10 mouse cellular contexts compared by ENCODE assay signal in genomic region chr5:123436780-123437175, GRCm38 (mm10). TPM values are rescaled to one million over a fixed set of nuclear protein-coding genes. Genes with fewer than 3 reads are reported as not detected.
DNase-seq lines count a peak whose midpoint lies in the region; ATAC-seq and TF ChIP-seq lines count a peak whose summit lies in the region.
"Had no signal": no experiment of that assay in that cellular context is flagged by ENCODE, and none has a peak within 500 bp of the region (broad histone marks: within the 10 kb centered on the region; RNA-seq: fewer than 3 reads in every experiment).

No protein-coding gene starts in this region.

- in situ Hi-C loops in ES-E14 (cut with MboI; ENCODE audit: low sequenced_read_pairs in 2 of 2, unreplicated experiment in 2 of 2), result no loop called here

- intact Hi-C loops in heart, postnatal 14 days (cut with DNase I), result loop anchor here (2.0 to 5.0 kb wide), 4 partner anchors 60 to 184 kb away; partner anchors contain the start of gene Wdr66

- ATAC-seq in hindbrain, embryonic 11.5 days (ENCODE audit: low FRiP score), result no peak
- no peak for ATAC-seq in hindbrain, embryonic 12.5 days (ENCODE audit: low FRiP score)

- H3K4me3 ChIP-seq in hindbrain, embryonic 11.5 days (ENCODE audit: low read depth, low read length), result no peak overlapping the region
- no peak overlapping the region for H3K4me3 ChIP-seq in hindbrain, embryonic 12.5 days
- no peak overlapping the region for H3K4me3 ChIP-seq in ES-E14 (ENCODE audit: insufficient read depth in 1 of 2, low read depth in 1 of 2, low read length in 2 of 2, poor library complexity in 1 of 2, severe bottlenecking in 1 of 2)
- H3K4me3 ChIP-seq: limb, embryonic 12.5 days had no signal

- H3K4me2 ChIP-seq in hindbrain, embryonic 11.5 days (replicated peaks; ENCODE audit: low read depth, low read length), result no peak overlapping the region
- H3K4me2 ChIP-seq in hindbrain, embryonic 12.5 days (replicated peaks), result no peak overlapping the region
- H3K4me2 ChIP-seq: limb, embryonic 12.5 days had no signal

- H3K36me3 ChIP-seq in hindbrain, embryonic 11.5 days (ENCODE audit: control insufficient read depth, insufficient read depth, low read length), result no peaks in the 10 kb centered on the region
- H3K36me3 ChIP-seq in hindbrain, embryonic 12.5 days, result peaks cover 8% of the 10 kb centered on the region; the same call in 1 of the 2 replicates
- no peaks in the 10 kb centered on the region for H3K36me3 ChIP-seq in ES-E14 (ENCODE audit: control insufficient read depth, insufficient read depth, low read length, poor library complexity, severe bottlenecking)

- H3K27me3 ChIP-seq in hindbrain, embryonic 11.5 days (ENCODE audit: control insufficient read depth, insufficient read depth, low read length), result no peaks in the 10 kb centered on the region
- H3K27me3 ChIP-seq in hindbrain, embryonic 12.5 days, result no peaks in the 10 kb centered on the region
- H3K27me3 ChIP-seq: limb, embryonic 12.5 days had no signal

- H3K4me1 ChIP-seq in hindbrain, embryonic 11.5 days (replicated peaks; ENCODE audit: control insufficient read depth, insufficient read depth, low read length), result no peaks in the 10 kb centered on the region
- H3K4me1 ChIP-seq in hindbrain, embryonic 12.5 days, result peaks cover 15% of the 10 kb centered on the region
- H3K4me1 ChIP-seq in ES-E14 (ENCODE audit: control insufficient read depth in 2 of 2, insufficient read depth in 2 of 2, low read length in 2 of 2, poor library complexity in 1 of 2), result peaks cover 0 to 2% of the 10 kb centered on the region in 2 experiments; a peak in 1 of 4 replicates

- no peak overlapping the region for H3K9ac ChIP-seq in hindbrain, embryonic 11.5 days (ENCODE audit: low read depth, low read length)
- no peak overlapping the region for H3K9ac ChIP-seq in hindbrain, embryonic 12.5 days
- H3K9ac ChIP-seq in ES-E14 (ENCODE audit: insufficient read depth, low read depth, low read length, poor library complexity, severe bottlenecking), result no peak overlapping the region
- H3K9ac ChIP-seq: limb, embryonic 12.5 days had no signal

- H3K9me3 ChIP-seq in hindbrain, embryonic 11.5 days (ENCODE audit: control insufficient read depth, low read length), result no peaks in the 10 kb centered on the region
- H3K9me3 ChIP-seq in hindbrain, embryonic 12.5 days (replicated peaks), result no peaks in the 10 kb centered on the region
- no peaks in the 10 kb centered on the region for H3K9me3 ChIP-seq in ES-E14 (ENCODE audit: control insufficient read depth, insufficient read depth, low read depth, low read length)
- H3K9me3 ChIP-seq: limb, embryonic 12.5 days had no signal

- H3K27ac ChIP-seq in hindbrain, embryonic 11.5 days (ENCODE audit: low read depth, low read length), result no peak overlapping the region
- H3K27ac ChIP-seq in hindbrain, embryonic 12.5 days, result no peak overlapping the region
- no peak overlapping the region for H3K27ac ChIP-seq in ES-E14 (ENCODE audit: insufficient read depth, low read depth, low read length, poor library complexity, severe bottlenecking)

- peak; percentile 54 for DNase-seq in hindbrain, embryonic 11.5 days (ENCODE audit: low spot score)
- DNase-seq in ES-E14 (ENCODE audit: low read depth, low spot score), result peak; percentile 25
- peak; percentile 67 for DNase-seq in cerebellum, adult 8-10 months
- peak; percentile 40 to 64 for DNase-seq in heart, postnatal 14 days
- DNase-seq in layer of hippocampus, adult 9-11 months, result peak; percentile 59
- peak; percentile 82 for DNase-seq in naive thymus-derived CD4-positive, alpha-beta T cell, adult 2 months (ENCODE audit: low read depth)
- no peak for DNase-seq in testis, postnatal 14 days (ENCODE audit: low spot score)

- 45% methylated on average over 4 of the region's 4 CpGs for WGBS in hindbrain, embryonic 11.5 days
- 36% methylated on average over 4 of the region's 4 CpGs for WGBS in hindbrain, embryonic 12.5 days

TF ChIP-seq in ES-E14, 5 proteins besides CTCF, POLR2A, EP300 and RAD21:
- no peak for TF ChIP-seq HCFC1 (IDR thresholded peaks at IDR 0.05; ENCODE audit: borderline replicate concordance, insufficient read depth, low read length)
- TF ChIP-seq ZC3H11A (IDR thresholded peaks at IDR 0.05; ENCODE audit: borderline replicate concordance, low read depth, low read length), result peak; percentile 50; the same call in 1 of the 2 replicates
TF ChIP-seq in ES-E14: peak in this region for 1.

RNA-seq across cellular contexts. Expression of gene Mlxip, which starts 42.2 kb away (rescaled TPM):
- 16.8 and 18.2 TPM in 2 replicates for polyA plus RNA-seq in hindbrain, embryonic 11.5 days (2014; fragmentation: Nextera tagmentation; extraction: Ambion mirVana)
- polyA plus RNA-seq in hindbrain, embryonic 12.5 days (2016; fragmentation: Nextera tagmentation; extraction: Ambion mirVana), result 20.7 and 21.6 TPM in 2 replicates
- 8.0 and 8.2 TPM in 2 replicates for total RNA-seq in ES-E14 (2012; rRNA removed)
- total RNA-seq in heart, postnatal 14 days (2021), result 10 to 100 TPM; 29.0 to 29.9 TPM

RNA-seq across cellular contexts. Expression of gene Lrrc43, which starts 52.3 kb away (rescaled TPM):
- polyA plus RNA-seq in hindbrain, embryonic 11.5 days (2014; fragmentation: Nextera tagmentation; extraction: Ambion mirVana), result 0.26 and 0.39 TPM in 2 replicates
- 0.34 and 0.36 TPM in 2 replicates for polyA plus RNA-seq in hindbrain, embryonic 12.5 days (2016; fragmentation: Nextera tagmentation; extraction: Ambion mirVana)
- 0.16 TPM in 1 of 2 replicates, not detected in the other for total RNA-seq in ES-E14 (2012; rRNA removed)
- under 1 TPM in 1 of 2 experiments, not detected in 1; 0.22 TPM for total RNA-seq in heart, postnatal 14 days (2021)
- polyA plus RNA-seq: limb, embryonic 12.5 days; stomach, embryonic 14.5 days had no signal

RNA-seq across cellular contexts. Expression of gene Il31, which starts 52.5 kb away (rescaled TPM):
- not detected in 2 replicates for polyA plus RNA-seq in hindbrain, embryonic 11.5 days (2014; fragmentation: Nextera tagmentation; extraction: Ambion mirVana)
- polyA plus RNA-seq in hindbrain, embryonic 12.5 days (2016; fragmentation: Nextera tagmentation; extraction: Ambion mirVana), result not detected in 2 replicates
- total RNA-seq in ES-E14 (2012; rRNA removed), result not detected in 2 replicates
- total RNA-seq in heart, postnatal 14 days (2021), result not detected
- polyA plus RNA-seq: limb, embryonic 12.5 days; stomach, embryonic 14.5 days had no signal
